Mouse (Mus musculus) B cell, adult (primary cell): ENCODE measurements around the gene Gm15155. TPM values are rescaled to one million over a fixed set of nuclear protein-coding genes. Genes with fewer than 3 reads are reported as not detected.

Experiments used
- total RNA-seq: library from RNA; stranded (reverse); gene quantifications from 4 replicates; pipeline ENCODE4 v1.2.4, GENCODE M21; 2023; ENCODE audit not compliant: inconsistent age

Gm15155 gene
- not detected in 4 replicates for total RNA-seq

GRCm38 (mm10) chrX:155624341-155624841 is at the start of gene Gm15155:
Gm15155 (plus strand) TSS chrX:155624741.

GRCm38 (mm10) chrX:155623701-155624281 is 750 bp upstream of the Gm15155 start, which contains the start of gene Ptchd1:
Ptchd1 (minus strand) TSS chrX:155623814.

Other genes with a start within 250 kb of the Gm15155 start
- not detected in 4 replicates for gene Ptchd1, start 927 bp upstream of the Gm15155 start, total RNA-seq